Mouse (Mus musculus) heart, adult 10 weeks (tissue): ENCODE data around the gene Dnajc5. TPM values are rescaled to one million over a fixed set of nuclear protein-coding genes. Genes with fewer than 3 reads are reported as not detected.

Source experiments
- polyA plus RNA-seq: library from polyadenylated mRNA; stranded (reverse); fragments of 350-450 nt; fragmentation: Illumina TruSeq; extraction: RNeasy Lipid Tissue Mini Kit (QIAGEN cat#74804); gene quantifications from one replicate; pipeline ENCODE4 v1.2.3, GENCODE M21; 2014; ENCODE audit warnings: low read depth, low replicate concordance

Gene Dnajc5
- polyA plus RNA-seq, result 41.6 TPM

DNA sequence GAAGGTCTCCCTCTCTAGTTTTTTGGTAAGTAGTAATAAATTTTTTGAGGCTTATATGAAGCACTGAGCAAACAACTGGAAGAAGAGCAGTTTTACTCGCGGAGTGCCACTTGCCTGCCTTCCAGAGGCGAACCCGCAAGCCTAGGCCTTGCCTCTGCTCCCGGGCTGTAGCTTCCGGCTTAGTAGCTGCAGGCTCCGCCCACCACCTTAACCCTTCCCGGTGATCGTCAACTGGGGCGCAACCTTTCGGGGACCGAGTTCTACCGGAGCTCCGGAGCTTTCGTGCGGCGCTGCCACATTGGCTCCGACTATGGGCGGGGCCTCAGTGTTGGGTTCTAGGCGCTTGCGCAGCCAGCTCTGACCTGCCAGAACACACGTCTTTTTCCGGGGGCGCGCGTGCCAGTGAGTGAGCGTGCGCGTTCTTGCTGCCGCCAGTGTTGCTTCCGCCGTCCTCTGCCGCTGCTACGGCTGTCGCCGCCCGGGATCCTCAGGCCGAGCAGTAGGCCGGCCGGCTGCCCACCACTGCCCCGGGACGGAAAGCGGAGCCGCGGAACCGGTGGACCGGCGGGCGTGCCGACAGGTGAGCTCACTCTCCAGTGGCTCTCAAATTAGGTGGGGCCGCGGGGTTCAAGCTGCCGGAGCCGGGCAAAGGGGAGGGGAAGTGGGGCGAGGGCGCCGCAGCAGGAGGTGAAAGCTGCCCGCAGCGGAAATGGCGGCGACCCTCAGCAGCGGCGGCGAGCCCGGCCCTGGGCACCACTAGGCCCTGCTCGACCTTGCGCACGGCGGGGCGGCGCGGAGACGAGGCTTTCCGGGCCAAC, at the start of gene Dnajc5:
TSS of gene Dnajc5 (plus strand) at position 368 of the 818 bp plus-strand sequence.

DNA sequence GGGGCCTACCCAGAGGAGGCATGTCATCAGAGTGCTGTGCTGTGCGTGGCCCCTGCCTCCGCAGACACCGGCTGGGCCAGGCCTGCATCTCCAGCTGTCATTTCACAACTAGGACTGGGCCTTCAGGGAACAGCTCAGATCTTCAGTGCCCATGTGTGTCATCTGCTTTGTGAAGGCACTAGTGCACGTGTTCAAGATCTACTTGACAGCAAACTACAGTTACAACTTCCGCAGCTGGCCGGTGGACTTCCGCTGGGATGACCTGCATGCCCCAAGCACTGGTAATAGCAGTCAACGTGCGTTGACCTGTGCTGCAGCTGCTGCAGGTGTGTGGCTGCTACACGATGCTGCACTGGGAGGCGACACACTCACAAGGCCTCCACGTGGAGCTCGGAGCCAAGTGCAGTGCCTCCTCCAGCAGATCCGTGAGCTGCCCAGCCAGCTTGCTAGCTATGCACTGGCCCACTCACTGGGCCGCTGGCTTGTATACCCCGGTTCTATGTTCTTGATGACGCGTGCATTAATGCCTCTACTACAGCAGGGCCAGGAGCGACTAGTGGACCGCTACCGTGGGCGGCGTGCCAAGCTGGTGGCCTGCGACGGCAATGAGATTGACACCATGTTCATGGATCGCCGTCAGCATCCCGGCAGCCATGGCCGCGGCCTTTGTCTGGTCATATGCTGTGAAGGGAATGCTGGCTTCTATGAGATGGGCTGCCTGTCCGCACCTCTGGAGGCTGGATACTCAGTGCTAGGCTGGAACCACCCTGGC, 26.9 kb upstream of the Dnajc5 start, which contains the start of gene Abhd16b:
TSS of gene Abhd16b (plus strand) at position 51 of the 772 bp plus-strand sequence.

DNA sequence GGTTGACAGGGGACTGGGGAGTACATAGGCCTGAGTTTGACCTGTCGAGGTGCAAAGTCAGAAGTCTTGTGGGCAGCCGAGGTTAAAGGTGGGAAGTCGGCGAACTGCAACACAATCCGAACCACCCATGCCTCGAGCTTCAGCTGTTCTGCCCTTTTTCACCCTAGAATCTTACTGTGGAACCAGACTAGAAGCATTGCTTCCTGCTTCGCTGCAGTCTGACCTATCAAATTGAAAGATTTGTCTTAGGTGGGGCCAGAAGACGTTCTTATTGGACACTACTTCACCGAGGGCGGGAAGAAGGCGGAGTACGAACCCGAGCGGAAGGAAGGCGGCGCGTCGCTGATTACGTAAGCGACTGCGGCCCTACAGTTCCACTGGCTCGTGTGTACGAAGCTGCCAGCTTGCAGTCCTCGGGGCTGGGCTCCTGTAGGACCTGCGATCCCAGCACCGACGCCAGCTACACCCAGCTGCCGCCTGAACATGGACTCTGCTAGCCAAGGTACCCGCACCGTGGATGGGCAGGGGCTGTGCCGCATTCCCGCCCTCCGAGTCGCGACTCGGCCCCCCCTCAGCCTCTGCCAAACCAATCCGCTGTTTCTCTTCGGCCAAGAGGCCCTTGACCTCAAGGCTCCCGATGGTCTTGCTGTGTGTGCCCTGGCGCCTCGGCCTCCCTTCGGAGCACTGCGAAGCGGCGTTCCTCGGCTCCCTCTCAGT, 23.3 kb upstream of the Dnajc5 start, which contains the start of gene Tpd52l2:
TSS of gene Tpd52l2 (plus strand) at position 312 of the 717 bp plus-strand sequence.

DNA sequence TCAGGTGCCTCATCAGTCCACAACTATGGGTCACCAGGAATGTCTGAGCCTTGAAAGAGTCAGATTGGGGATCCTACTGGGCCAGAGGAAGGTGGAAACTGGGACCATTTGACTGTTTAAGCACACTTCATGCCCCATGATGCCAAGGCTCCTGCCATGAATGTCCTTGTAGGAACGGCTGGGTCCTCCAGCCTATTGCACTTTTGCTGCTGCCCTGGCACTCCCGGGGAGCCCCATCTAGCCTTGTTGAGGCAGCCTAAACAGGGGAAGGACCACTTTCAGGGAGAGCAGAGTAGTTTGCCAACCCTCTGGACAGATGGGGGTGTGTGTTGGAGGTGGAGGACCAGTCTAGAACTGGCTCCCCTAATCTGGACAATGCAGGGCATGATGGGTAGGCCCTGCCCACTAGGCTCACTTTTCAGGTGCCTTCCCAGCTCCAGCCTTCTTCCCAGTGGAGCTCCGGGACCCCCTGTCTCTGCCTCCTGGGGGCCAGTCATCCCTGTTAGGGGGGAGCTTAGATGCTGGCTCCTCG, 64.2 kb downstream of the Dnajc5 start, which contains the start of gene Uckl1:
TSS of gene Uckl1 (minus strand) at position 482 of the 532 bp plus-strand sequence.

DNA sequence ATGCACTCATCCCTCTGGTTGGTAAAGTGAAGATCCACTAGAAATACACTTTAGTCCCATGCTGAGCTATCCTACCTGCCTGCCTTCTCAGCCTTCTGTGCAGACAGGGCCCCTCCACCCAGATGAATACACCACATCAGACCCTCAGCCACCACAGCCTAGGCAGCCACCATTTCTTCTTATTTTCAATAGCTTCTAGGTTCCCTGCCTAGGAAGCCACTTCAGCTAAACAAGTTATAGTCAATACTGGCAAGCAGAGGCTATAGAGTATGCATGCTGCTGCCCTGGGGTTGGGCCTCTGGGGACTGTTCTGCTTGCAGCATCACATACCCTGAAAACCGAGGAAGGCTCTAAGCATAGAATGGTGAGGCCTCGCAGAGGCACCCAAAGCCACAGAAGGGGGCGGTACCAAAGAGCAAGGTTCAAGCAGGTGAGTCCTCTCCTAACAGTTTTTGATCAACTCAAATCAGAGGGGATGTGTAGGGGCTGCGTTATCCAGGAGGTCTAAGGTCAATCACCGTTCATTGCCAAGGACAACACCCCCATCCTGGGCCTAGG, 71.3 kb downstream of the Dnajc5 start, which contains the start of gene Prpf6:
TSS of gene Prpf6 (plus strand) at position 341 of the 558 bp plus-strand sequence.

DNA sequence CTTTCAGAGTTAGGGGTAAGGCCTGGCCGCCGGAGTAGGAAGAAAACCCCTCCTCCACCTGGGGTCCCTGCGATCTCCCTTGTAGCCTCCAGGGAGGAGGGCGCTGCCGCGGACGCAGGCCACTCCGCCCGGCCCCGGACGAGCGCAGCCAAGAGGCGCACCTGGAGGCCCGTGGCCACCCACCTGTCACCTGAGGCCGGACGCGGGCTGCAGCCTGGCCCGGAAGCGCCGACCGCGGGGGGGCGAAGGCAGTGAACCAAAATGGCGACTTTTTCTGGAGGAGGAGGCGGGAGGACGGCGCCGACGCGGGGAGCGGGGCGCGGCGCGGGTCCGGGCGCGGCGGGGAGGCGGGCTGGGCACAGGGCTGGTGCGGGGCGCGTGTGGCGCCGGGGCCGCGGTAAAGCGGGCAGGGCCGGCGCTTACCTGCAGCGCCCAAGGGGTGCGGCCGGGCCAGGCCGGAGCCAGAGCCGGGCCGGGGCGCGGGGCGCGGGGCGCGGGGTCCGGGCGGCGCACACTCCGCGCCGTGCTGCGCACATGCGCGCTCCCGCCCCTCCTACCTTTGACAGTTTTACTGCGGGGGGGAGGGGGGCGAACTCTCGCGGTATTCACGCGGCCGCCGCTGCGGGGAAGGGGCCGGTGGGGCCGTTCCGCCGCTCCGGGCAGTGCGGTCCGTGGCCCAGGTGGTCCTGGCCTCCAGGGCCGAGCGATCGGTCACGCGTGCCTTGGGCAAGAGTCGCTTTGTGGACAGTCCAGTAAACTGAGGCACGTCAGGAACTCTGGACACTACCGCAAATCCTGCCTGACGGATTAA, 72.2 kb downstream of the Dnajc5 start, which contains the start of gene Zfp512b:
TSS of gene Zfp512b (minus strand) at position 573 of the 811 bp plus-strand sequence.

DNA sequence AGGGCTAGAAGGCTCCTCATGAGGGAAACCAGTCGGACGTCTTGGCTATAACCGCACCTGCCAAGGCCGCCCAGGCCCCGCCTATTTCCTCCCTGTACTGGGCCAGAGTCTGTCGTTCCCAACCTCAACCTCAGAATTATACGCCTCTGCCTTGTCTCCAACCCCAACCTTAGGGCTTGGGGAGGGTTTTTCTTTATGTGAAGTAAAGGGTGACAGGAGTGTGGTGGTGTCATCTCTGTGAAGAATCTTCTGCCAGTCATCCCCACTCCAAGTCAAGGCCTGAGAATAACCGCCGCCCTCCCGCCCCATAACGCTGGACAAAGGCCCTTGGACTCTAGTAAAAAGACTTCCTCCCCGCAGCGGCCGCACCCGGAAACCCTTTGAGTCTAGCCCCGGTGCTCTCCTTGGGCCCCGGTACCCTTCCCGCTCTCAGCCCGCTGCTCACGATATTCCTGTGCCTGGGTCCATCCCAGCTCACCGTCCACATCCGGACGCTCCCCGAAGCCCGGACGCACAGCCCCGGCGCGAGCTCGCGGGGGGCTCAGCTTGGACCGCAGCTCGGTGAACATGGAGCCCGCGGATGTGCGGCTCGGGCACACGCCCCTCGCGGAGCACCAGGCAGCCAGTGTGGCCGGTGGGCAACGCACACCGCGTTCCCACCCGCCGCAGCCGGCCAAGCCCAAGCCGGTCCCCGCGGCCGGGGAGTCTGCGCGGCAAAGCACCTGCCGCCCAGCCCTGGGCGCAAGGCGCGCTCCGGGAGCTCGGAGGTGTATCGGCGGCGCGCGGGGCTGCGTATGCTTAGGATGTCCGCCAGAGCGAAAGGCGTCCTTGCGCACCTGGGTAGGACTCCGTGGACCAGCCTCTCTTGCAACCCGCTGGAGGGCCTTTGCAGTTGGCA, 78.4 kb downstream of the Dnajc5 start, which contains the start of gene Samd10:
TSS of gene Samd10 (minus strand) at position 759 of the 898 bp plus-strand sequence.

Other genes with a start within 250 kb of the Dnajc5 start
- gene Gmeb2, start 232.4 kb upstream of the Dnajc5 start, polyA plus RNA-seq, result 9.5 TPM
- gene Stmn3, start 206.0 kb upstream of the Dnajc5 start, polyA plus RNA-seq, result 0.55 TPM
- 18.6 TPM for gene Rtel1, start 200.7 kb upstream of the Dnajc5 start, polyA plus RNA-seq
- 30.1 TPM for gene Zgpat, start 155.6 kb upstream of the Dnajc5 start, polyA plus RNA-seq
- gene Arfrp1, start 155.1 kb upstream of the Dnajc5 start, polyA plus RNA-seq, result 76.5 TPM
- gene Lime1, start 140.4 kb upstream of the Dnajc5 start, polyA plus RNA-seq, result 17.5 TPM
- 9.7 TPM for gene Zbtb46, start 61.1 kb upstream of the Dnajc5 start, polyA plus RNA-seq
- gene Abhd16b, start 27.3 kb upstream of the Dnajc5 start, polyA plus RNA-seq, result not detected
- 96.1 TPM for gene Tpd52l2, start 23.3 kb upstream of the Dnajc5 start, polyA plus RNA-seq
- 56.3 TPM for gene Uckl1, start 64.4 kb downstream of the Dnajc5 start, polyA plus RNA-seq
- gene Prpf6, start 71.4 kb downstream of the Dnajc5 start, polyA plus RNA-seq, result 35.9 TPM
- gene Zfp512b, start 72.3 kb downstream of the Dnajc5 start, polyA plus RNA-seq, result 17.6 TPM
- gene Samd10, start 78.7 kb downstream of the Dnajc5 start, polyA plus RNA-seq, result 3.9 TPM
- not detected for gene Gm29797, start 136.5 kb downstream of the Dnajc5 start, polyA plus RNA-seq
- 45.6 TPM for gene Sox18, start 151.2 kb downstream of the Dnajc5 start, polyA plus RNA-seq
- gene Tcea2, start 159.8 kb downstream of the Dnajc5 start, polyA plus RNA-seq, result 10.2 TPM
- gene Rgs19, start 173.5 kb downstream of the Dnajc5 start, polyA plus RNA-seq, result 11.6 TPM
- gene Lkaaear1, start 178.0 kb downstream of the Dnajc5 start, polyA plus RNA-seq, result not detected
- gene Oprl1, start 194.5 kb downstream of the Dnajc5 start, polyA plus RNA-seq, result not detected
- gene Myt1, start 242.8 kb downstream of the Dnajc5 start, polyA plus RNA-seq, result not detected